Mouse (Mus musculus): ENCODE measurements around the gene Cdk5r1. TPM values are rescaled to one million over a fixed set of nuclear protein-coding genes. Genes with fewer than 3 reads are reported as not detected.

Gene Cdk5r1
- 48.0 and 48.5 TPM in 2 replicates for polyA plus RNA-seq (2012; rRNA removed)

DNA sequence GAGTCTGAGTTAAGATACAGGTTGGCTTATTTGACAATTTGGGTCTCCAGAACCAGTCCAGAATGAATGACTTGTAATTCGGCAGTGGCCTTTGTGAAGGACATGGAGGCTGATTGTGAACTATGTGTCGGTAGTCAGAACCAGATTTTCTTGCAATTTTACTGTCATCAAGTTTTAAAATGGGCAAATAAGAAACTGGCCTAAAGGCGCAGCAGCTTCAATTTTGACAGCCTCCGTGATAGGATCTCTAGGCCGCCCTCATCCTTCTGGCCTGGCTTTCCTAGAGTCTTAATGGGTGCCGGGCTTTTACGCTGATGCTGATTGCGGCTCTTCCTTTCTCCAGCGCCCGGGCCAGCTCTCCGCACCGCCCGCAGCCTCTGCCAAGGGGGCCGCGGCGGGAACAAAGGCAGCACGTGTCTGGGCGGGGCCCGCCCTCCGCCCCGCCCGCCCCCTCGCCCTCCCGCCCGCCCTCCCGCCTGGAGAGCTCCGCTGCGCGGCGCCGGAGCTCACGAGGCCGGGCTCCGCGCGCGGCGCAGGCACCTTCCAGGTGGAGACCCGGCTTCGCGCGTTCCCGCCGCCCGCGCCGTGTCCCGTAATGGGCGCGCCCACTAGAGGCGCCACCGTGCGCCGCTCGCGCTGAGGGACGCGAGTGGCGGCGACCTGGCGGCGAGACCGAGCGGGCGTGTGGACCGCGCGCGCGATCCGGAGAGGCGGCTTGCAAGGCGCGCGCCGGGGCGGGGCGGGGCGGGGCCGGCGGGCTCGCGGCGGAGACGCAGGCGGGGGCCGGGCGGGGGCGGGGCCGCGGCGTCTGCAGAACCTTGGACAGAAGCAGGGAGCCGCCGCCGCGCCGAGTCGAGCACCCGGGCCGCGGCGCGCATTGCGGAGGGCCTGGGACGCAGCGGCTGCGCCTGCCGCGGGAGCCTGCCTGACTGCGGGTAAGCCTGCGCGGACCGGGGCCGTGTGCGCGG is at the start of gene Cdk5r1:
TSS of gene Cdk5r1 (plus strand) at position 802 of the 968 bp plus-strand sequence.

DNA sequence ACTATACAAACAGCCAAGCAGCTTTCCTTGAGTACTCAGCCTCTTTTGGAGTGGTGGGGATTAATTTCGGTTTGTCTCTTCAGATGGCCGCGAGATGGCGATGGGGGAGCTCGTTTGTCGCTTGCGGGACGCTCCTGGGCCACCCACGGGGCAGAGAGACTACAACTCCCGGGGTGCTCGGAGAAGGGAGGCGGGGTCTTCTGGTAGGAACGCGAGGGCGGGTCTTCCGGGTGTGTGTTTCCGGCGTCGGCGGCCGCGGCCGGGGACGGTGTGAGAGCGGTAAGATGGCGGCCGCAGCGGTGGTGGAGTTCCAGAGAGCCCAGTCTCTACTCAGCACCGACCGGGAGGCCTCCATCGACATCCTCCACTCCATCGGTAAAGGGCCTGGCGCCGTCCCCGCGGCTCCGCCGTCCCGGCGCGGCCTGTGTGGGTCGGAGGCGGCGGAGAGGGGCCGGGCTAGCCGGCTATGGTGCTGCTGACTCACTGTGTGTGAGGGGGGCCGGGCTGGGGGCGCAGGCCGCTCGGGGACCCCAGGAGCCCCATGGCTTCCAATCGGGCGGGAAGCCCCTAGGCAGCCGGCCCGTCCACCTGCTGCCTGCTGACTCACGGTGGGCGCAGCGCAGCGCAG is 48.3 kb upstream of the Cdk5r1 start, which contains the start of gene Psmd11:
TSS of gene Psmd11 (plus strand) at position 235 of the 628 bp plus-strand sequence.

Other genes with a start within 250 kb of the Cdk5r1 start
- 15.3 and 20.5 TPM in 2 replicates for gene Rhbdl3, start 176.1 kb upstream of the Cdk5r1 start, polyA plus RNA-seq (2012; rRNA removed)
- 16.0 and 24.1 TPM in 2 replicates for gene 5730455P16Rik, start 99.0 kb upstream of the Cdk5r1 start, polyA plus RNA-seq (2012; rRNA removed)
- gene Zfp207, start 93.7 kb upstream of the Cdk5r1 start, polyA plus RNA-seq (2012; rRNA removed) = 183 and 340 TPM in 2 replicates
- gene Psmd11, start 48.4 kb upstream of the Cdk5r1 start, polyA plus RNA-seq (2012; rRNA removed) = 96.4 and 112 TPM in 2 replicates

Data from central nervous system, embryonic 11.5 days (tissue).